Comparison of ENCODE assay signal across 10 mouse cellular contexts in genomic region chr12:85256074-85256751, GRCm38 (mm10). TPM values are rescaled to one million over a fixed set of nuclear protein-coding genes. Genes with fewer than 3 reads are reported as not detected.
DNase-seq lines count a peak whose midpoint lies in the region; ATAC-seq lines count a peak whose summit lies in the region.
"Had no signal": no experiment of that assay in that cellular context is flagged by ENCODE, and none has a peak within 500 bp of the region (broad histone marks: within the 10 kb centered on the region; RNA-seq: fewer than 3 reads in every experiment).

No protein-coding gene starts in this region.

- no peaks in the 10 kb centered on the region for H3K36me3 ChIP-seq in lung, embryonic 15.5 days
- H3K36me3 ChIP-seq in megakaryocyte, embryonic 14.5 days (replicated peaks; ENCODE audit: low read length) = peaks cover 36% of the 10 kb centered on the region

- H3K9me3 ChIP-seq in lung, embryonic 15.5 days = no peaks in the 10 kb centered on the region
- H3K9me3 ChIP-seq in megakaryocyte, embryonic 14.5 days = no peaks in the 10 kb centered on the region

- no peaks in the 10 kb centered on the region for H3K27me3 ChIP-seq in lung, embryonic 15.5 days
- no peaks in the 10 kb centered on the region for H3K27me3 ChIP-seq in megakaryocyte, embryonic 14.5 days (replicated peaks)

- no peak overlapping the region for H3K9ac ChIP-seq in lung, embryonic 15.5 days

- ATAC-seq in lung, embryonic 15.5 days (ENCODE audit: borderline replicate concordance, extremely low read depth, low FRiP score, low TSS enrichment) = no peak; the same call in 1 of the 2 replicates
- ATAC-seq in granulocyte monocyte progenitor cell, adult 5-6 weeks (replicated peaks; ENCODE audit: poor library complexity, severe bottlenecking) = peak; percentile 67

- peak; percentile 32 for DNase-seq in embryo, embryonic 11 days
- DNase-seq in embryo, embryonic 9.5 days (ENCODE audit: extremely low spot score) = no peak
- DNase-seq in lung, adult 18-20 months = no peak
- no peak for DNase-seq in frontal cortex, postnatal 14 days (ENCODE audit: low spot score in 2 of 2)
- DNase-seq in thymus, postnatal 14 days = no peak
- DNase-seq: cerebellum, postnatal 25 days; kidney, postnatal 36 days had no signal

- 59% methylated on average over 7 of the region's 7 CpGs for WGBS in lung, embryonic 15.5 days

- H3K27ac ChIP-seq in lung, embryonic 15.5 days = peak overlapping the region; percentile 56; the same call in 1 of the 2 replicates

- peaks cover 7% of the 10 kb centered on the region; the same call in 1 of the 2 replicates for H3K4me1 ChIP-seq in lung, embryonic 15.5 days
- H3K4me1 ChIP-seq in megakaryocyte, embryonic 14.5 days = peaks cover 26% of the 10 kb centered on the region

- H3K4me2 ChIP-seq in lung, embryonic 15.5 days = no peak overlapping the region

- no peak overlapping the region for H3K4me3 ChIP-seq in lung, embryonic 15.5 days
- peak overlapping the region; percentile 42 for H3K4me3 ChIP-seq in megakaryocyte, embryonic 14.5 days (replicated peaks)

RNA-seq across cellular contexts. Expression of gene Mlh3, which starts 14.2 kb away (rescaled TPM):
- polyA plus RNA-seq in lung, embryonic 15.5 days (2015; fragmentation: Nextera tagmentation; extraction: Ambion mirVana) = 8.1 and 9.3 TPM in 2 replicates
- 9.8 and 11.1 TPM in 2 replicates for total RNA-seq in granulocyte monocyte progenitor cell, adult 5-6 weeks (2014; fragmentation: Nextera tagmentation)
- 7.7 and 7.9 TPM in 2 replicates for total RNA-seq in granulocyte monocyte progenitor cell, adult 5-6 weeks (2017)
- 0.96 TPM in 1 of 2 replicates, not detected in the other for polyA plus RNA-seq in megakaryocyte, embryonic 14.5 days (2012; ENCODE audit: insufficient read depth, low replicate concordance)

RNA-seq across cellular contexts. Expression of gene Acyp1, which starts 32.0 kb away (rescaled TPM):
- 53.8 and 55.5 TPM in 2 replicates for polyA plus RNA-seq in lung, embryonic 15.5 days (2015; fragmentation: Nextera tagmentation; extraction: Ambion mirVana)
- total RNA-seq in granulocyte monocyte progenitor cell, adult 5-6 weeks (2014; fragmentation: Nextera tagmentation) = 39.7 and 58.9 TPM in 2 replicates
- total RNA-seq in granulocyte monocyte progenitor cell, adult 5-6 weeks (2017) = 34.6 and 69.2 TPM in 2 replicates
- polyA plus RNA-seq in megakaryocyte, embryonic 14.5 days (2012; ENCODE audit: insufficient read depth, low replicate concordance) = 29.0 TPM in 1 of 2 replicates, not detected in the other

RNA-seq across cellular contexts. Expression of gene Zc2hc1c, which starts 32.2 kb away (rescaled TPM):
- 1.7 TPM in 2 replicates for polyA plus RNA-seq in lung, embryonic 15.5 days (2015; fragmentation: Nextera tagmentation; extraction: Ambion mirVana)
- not detected in 2 replicates for total RNA-seq in granulocyte monocyte progenitor cell, adult 5-6 weeks (2014; fragmentation: Nextera tagmentation)
- total RNA-seq in granulocyte monocyte progenitor cell, adult 5-6 weeks (2017) = not detected in 2 replicates
- polyA plus RNA-seq in megakaryocyte, embryonic 14.5 days (2012; ENCODE audit: insufficient read depth, low replicate concordance) = not detected in 2 replicates

RNA-seq across cellular contexts. Expression of gene Eif2b2, which starts 36.9 kb away (rescaled TPM):
- 88.2 and 94.9 TPM in 2 replicates for polyA plus RNA-seq in lung, embryonic 15.5 days (2015; fragmentation: Nextera tagmentation; extraction: Ambion mirVana)
- 51.8 and 89.9 TPM in 2 replicates for total RNA-seq in granulocyte monocyte progenitor cell, adult 5-6 weeks (2014; fragmentation: Nextera tagmentation)
- 44.0 and 61.7 TPM in 2 replicates for total RNA-seq in granulocyte monocyte progenitor cell, adult 5-6 weeks (2017)
- polyA plus RNA-seq in megakaryocyte, embryonic 14.5 days (2012; ENCODE audit: insufficient read depth, low replicate concordance) = 17.9 and 151 TPM in 2 replicates
